Mouse (Mus musculus) MEL (cell line): ENCODE data around the gene Tex38. TPM values are rescaled to one million over a fixed set of nuclear protein-coding genes. Genes with fewer than 3 reads are reported as not detected.

Experiments used
- DNase-seq: peaks from one replicate; pipeline ENCODE4 v3.0.0; 2011; ENCODE audit warnings: low read depth, low spot score
- H3K27ac ChIP-seq: 2 replicates; pipeline ENCODE4 v1.5.1; 2012; ENCODE audit warnings: low read depth, mild to moderate bottlenecking, control low read depth, low read length, moderate library complexity; ENCODE audit not compliant: control insufficient read depth
- H3K27me3 ChIP-seq, 2 experiments: fragments of 150-350 bp in 1 of 2; sonication (generic) in 1 of 2; 2 replicates each; pipeline ENCODE4 v1.6.1; 2012; ENCODE audit warnings: low read length in 2 of 2, mild to moderate bottlenecking in 2 of 2, improper control_type of control experiment in 1 of 2, moderate library complexity in 1 of 2; ENCODE audit not compliant: insufficient read depth in 2 of 2, control insufficient read depth in 1 of 2
- H3K36me3 ChIP-seq, 2 experiments: 2 replicates each; pipeline ENCODE4 v1.6.1; 2012 to 2014; ENCODE audit warnings: low read length in 2 of 2, improper control_type of control experiment in 1 of 2, inconsistent platforms in 1 of 2, mild to moderate bottlenecking in 1 of 2; ENCODE audit not compliant: insufficient read depth in 2 of 2, control insufficient read depth in 1 of 2
- H3K4me1 ChIP-seq, 2 experiments: fragments of 150-350 bp in 1 of 2; sonication (generic) in 1 of 2; 2 replicates each; pipeline ENCODE4 v1.6.1; 2012; ENCODE audit warnings: low read length in 2 of 2, improper control_type of control experiment in 1 of 2, mild to moderate bottlenecking in 1 of 2; ENCODE audit not compliant: insufficient read depth in 2 of 2, control insufficient read depth in 1 of 2
- H3K4me3 ChIP-seq, 2 experiments: fragments of 150-350 bp in 1 of 2; sonication (generic) in 1 of 2; 2 replicates each; pipeline ENCODE4 v1.5.1; 2012; ENCODE audit warnings: low read depth in 2 of 2, low read length in 2 of 2, mild to moderate bottlenecking in 2 of 2, moderate library complexity in 2 of 2, control low read depth in 1 of 2, improper control_type of control experiment in 1 of 2; ENCODE audit not compliant: control insufficient read depth in 1 of 2, insufficient read depth in 1 of 2
- H3K79me2 ChIP-seq: 2 replicates; pipeline ENCODE4 v1.6.1; 2012; ENCODE audit warnings: mild to moderate bottlenecking, low read length, moderate library complexity; ENCODE audit not compliant: control insufficient read depth, poor library complexity, insufficient read depth
- H3K9ac ChIP-seq: 2 replicates; pipeline ENCODE4 v1.6.1; 2012; ENCODE audit warnings: low read depth, mild to moderate bottlenecking, control low read depth, low read length, moderate library complexity; ENCODE audit not compliant: control insufficient read depth, poor library complexity, severe bottlenecking
- H3K9me3 ChIP-seq: fragments of 150-350 bp; sonication (generic); replicated peaks from 2 replicates; pipeline ENCODE4 v1.6.1; 2012; ENCODE audit warnings: mild to moderate bottlenecking, low read length, improper control_type of control experiment, moderate library complexity; ENCODE audit not compliant: insufficient read depth
- BHLHE40 ChIP-seq: IDR thresholded peaks from 2 replicates; pipeline ENCODE4 v1.6.1; 2012; ENCODE audit warnings: low read depth, mild to moderate bottlenecking, inconsistent platforms, low read length, improper control_type of control experiment, borderline replicate concordance
- CHD2 ChIP-seq: IDR thresholded peaks from 2 replicates; pipeline ENCODE4 v1.6.1; 2011; ENCODE audit warnings: low read length, improper control_type of control experiment
- E2F4 ChIP-seq: IDR thresholded peaks from 2 replicates; pipeline ENCODE4 v1.6.1; 2011; ENCODE audit warnings: low read depth, low read length, improper control_type of control experiment, borderline replicate concordance
- EP300 ChIP-seq, 2 experiments: IDR thresholded peaks; 2 replicates each; pipeline ENCODE4 v1.6.1; 2011; ENCODE audit warnings: improper control_type of control experiment in 2 of 2, low read length in 2 of 2, low read depth in 1 of 2, mild to moderate bottlenecking in 1 of 2
- GABPA ChIP-seq: IDR thresholded peaks from 2 replicates; pipeline ENCODE4 v1.6.1; 2012; ENCODE audit warnings: low read depth, mild to moderate bottlenecking, inconsistent platforms, low read length, improper control_type of control experiment, moderate library complexity
- GATA1 ChIP-seq: IDR thresholded peaks from 2 replicates; pipeline ENCODE4 v1.6.1; 2011; ENCODE audit warnings: low read depth, low read length, improper control_type of control experiment
- JUND ChIP-seq: IDR thresholded peaks from 2 replicates; pipeline ENCODE4 v1.6.1; 2011; ENCODE audit warnings: low read depth, mild to moderate bottlenecking, improper control_type of control experiment, low read length
- MAZ ChIP-seq: IDR thresholded peaks from 2 replicates; pipeline ENCODE4 v1.6.1; 2012; ENCODE audit warnings: low read depth, mild to moderate bottlenecking, inconsistent platforms, low read length, improper control_type of control experiment
- MEF2A ChIP-seq: IDR thresholded peaks from 2 replicates; pipeline ENCODE4 v1.6.1; 2014; ENCODE audit warnings: low read depth, mild to moderate bottlenecking, inconsistent platforms, low read length, improper control_type of control experiment; ENCODE audit not compliant: poor library complexity, insufficient replicate concordance, severe bottlenecking; ENCODE audit errors: extremely low read depth
- MXI1 ChIP-seq: IDR thresholded peaks from 2 replicates; pipeline ENCODE4 v1.6.1; 2011; ENCODE audit warnings: mild to moderate bottlenecking, low read depth, low read length, improper control_type of control experiment
- MYC ChIP-seq: IDR thresholded peaks from 2 replicates; pipeline ENCODE4 v1.6.1; 2011; ENCODE audit warnings: low read depth, mild to moderate bottlenecking, low read length, improper control_type of control experiment, moderate library complexity
- NRF1 ChIP-seq: IDR thresholded peaks from 2 replicates; pipeline ENCODE4 v1.6.1; 2014; ENCODE audit warnings: low read depth, mild to moderate bottlenecking, inconsistent platforms, low read length, improper control_type of control experiment, moderate library complexity; ENCODE audit not compliant: poor library complexity, insufficient read depth, severe bottlenecking
- POLR2AphosphoS2 ChIP-seq: IDR thresholded peaks from 2 replicates; pipeline ENCODE4 v1.6.1; 2011; ENCODE audit warnings: low read length, improper control_type of control experiment
- RCOR1 ChIP-seq: IDR thresholded peaks from 2 replicates; pipeline ENCODE4 v1.6.1; 2012; ENCODE audit warnings: low read depth, mild to moderate bottlenecking, inconsistent platforms, low read length, improper control_type of control experiment
- SIN3A ChIP-seq: IDR thresholded peaks from 2 replicates; pipeline ENCODE4 v1.6.1; 2012; ENCODE audit warnings: low read length, improper control_type of control experiment, inconsistent platforms
- SMC3 ChIP-seq: IDR thresholded peaks from 2 replicates; pipeline ENCODE4 v1.6.1; 2011; ENCODE audit warnings: low read depth, low read length, improper control_type of control experiment
- TBP ChIP-seq: IDR thresholded peaks from 2 replicates; pipeline ENCODE4 v1.8.0; 2011; ENCODE audit warnings: low read depth, low read length, improper control_type of control experiment
- ZC3H11A ChIP-seq: IDR thresholded peaks from 2 replicates; pipeline ENCODE4 v1.6.1; 2012; ENCODE audit warnings: low read depth, mild to moderate bottlenecking, inconsistent platforms, low read length, improper control_type of control experiment
- ZKSCAN1 ChIP-seq: IDR thresholded peaks from 2 replicates; pipeline ENCODE4 v1.6.1; 2012; ENCODE audit warnings: low read depth, mild to moderate bottlenecking, inconsistent platforms, low read length, improper control_type of control experiment, moderate library complexity
- ZNF384 ChIP-seq: IDR thresholded peaks from 2 replicates; pipeline ENCODE4 v1.6.1; 2012; ENCODE audit warnings: low read depth, mild to moderate bottlenecking, inconsistent platforms, low read length, improper control_type of control experiment
- polyA plus RNA-seq, 2 experiments: library from polyadenylated mRNA; stranded (reverse) in 1 of 2; unstranded in 1 of 2; fragments of >175 nt in 1 of 2; fragments of >200 nt in 1 of 2; gene quantifications; 2 replicates each; pipeline versions ENCODE4 v1.2.1 to v1.2.4; 2012; ENCODE audit warnings: low replicate concordance in 2 of 2, low read depth in 1 of 2; ENCODE audit not compliant: insufficient read length in 2 of 2, insufficient read depth in 1 of 2, missing spikeins in 1 of 2
- total RNA-seq: library from RNA; depleted of rRNA; stranded (reverse); fragments of 300-350 nt; gene quantifications from 2 replicates; pipeline ENCODE4 v1.2.3, GENCODE M21; 2012

Gene Tex38
- total and polyA plus RNA-seq, 3 experiments = 0.15 TPM; not detected in 2

- TF ChIP-seq MAZ = no peak
These were observed 26.7 kb downstream of the Tex38 start (continued) for GRCm38 (mm10) chr4:115754101-115754500.

- Histone ChIP-seq H3K27me3 (no peaks in the 10 kb centered on the region), H3K4me1 (peaks cover 0 to 4% of the 10 kb centered on the region in 2 experiments; a peak in 1 of 4 replicates), H3K79me2 (no peaks in the 10 kb centered on the region), H3K36me3 (peaks cover 2 to 25% of the 10 kb centered on the region in 2 experiments; a peak in 3 of 4 replicates), H3K27ac (no peak overlapping the region), H3K9me3 (no peaks in the 10 kb centered on the region), H3K4me3 (no peak overlapping the region), H3K9ac (no peak overlapping the region)
- peak; percentile 32 for DNase-seq
- TF ChIP-seq ZC3H11A (no peak), MXI1 (peak; percentile 15; the same call in 1 of the 2 replicates), SIN3A (no peak), NRF1 (no peak), RCOR1 (peak; percentile 49), BHLHE40 (no peak), E2F4 (no peak), EP300 (IDR thresholded peaks at IDR 0.05; ENCODE audit: low read depth in 1 of 2, low read length in 2 of 2) (peak in 1 of 2 experiments; percentile 28; a peak in 2 of 4 replicates), POLR2AphosphoS2 (no peak), GATA1 (peak; percentile 12; the same call in 1 of the 2 replicates), CHD2 (no peak), GABPA (no peak), MEF2A (no peak), MYC (no peak), ZNF384 (no peak)
These were observed 31.5 kb downstream of the Tex38 start for GRCm38 (mm10) chr4:115749336-115749735.

- H3K79me2 ChIP-seq = no peaks in the 10 kb centered on the region
- no peaks in the 10 kb centered on the region for H3K27me3 ChIP-seq
- H3K4me1 ChIP-seq = peaks cover under 1 to 4% of the 10 kb centered on the region in 2 experiments; a peak in 2 of 4 replicates
- H3K27ac ChIP-seq = no peak overlapping the region
- no peak overlapping the region for H3K9ac ChIP-seq
- no peaks in the 10 kb centered on the region for H3K9me3 ChIP-seq
- TF ChIP-seq ZNF384 (no peak), POLR2AphosphoS2 (no peak), SMC3 (no peak), GABPA (no peak), GATA1 (no peak), ZKSCAN1 (no peak), JUND (no peak), BHLHE40 (no peak), CHD2 (no peak), TBP (no peak)
- H3K36me3 ChIP-seq = peaks cover 3 to 20% of the 10 kb centered on the region in 2 experiments
- DNase-seq = no peak
- H3K4me3 ChIP-seq = no peak overlapping the region
These were observed 32.6 kb downstream of the Tex38 start for GRCm38 (mm10) chr4:115748181-115748580.
